Mouse (Mus musculus): ENCODE data around the gene Tm9sf1. TPM values are rescaled to one million over a fixed set of nuclear protein-coding genes. Genes with fewer than 3 reads are reported as not detected.

Tm9sf1 gene
- polyA plus RNA-seq, 1 experiment from 2014 or later, result 61.2 TPM

DNA sequence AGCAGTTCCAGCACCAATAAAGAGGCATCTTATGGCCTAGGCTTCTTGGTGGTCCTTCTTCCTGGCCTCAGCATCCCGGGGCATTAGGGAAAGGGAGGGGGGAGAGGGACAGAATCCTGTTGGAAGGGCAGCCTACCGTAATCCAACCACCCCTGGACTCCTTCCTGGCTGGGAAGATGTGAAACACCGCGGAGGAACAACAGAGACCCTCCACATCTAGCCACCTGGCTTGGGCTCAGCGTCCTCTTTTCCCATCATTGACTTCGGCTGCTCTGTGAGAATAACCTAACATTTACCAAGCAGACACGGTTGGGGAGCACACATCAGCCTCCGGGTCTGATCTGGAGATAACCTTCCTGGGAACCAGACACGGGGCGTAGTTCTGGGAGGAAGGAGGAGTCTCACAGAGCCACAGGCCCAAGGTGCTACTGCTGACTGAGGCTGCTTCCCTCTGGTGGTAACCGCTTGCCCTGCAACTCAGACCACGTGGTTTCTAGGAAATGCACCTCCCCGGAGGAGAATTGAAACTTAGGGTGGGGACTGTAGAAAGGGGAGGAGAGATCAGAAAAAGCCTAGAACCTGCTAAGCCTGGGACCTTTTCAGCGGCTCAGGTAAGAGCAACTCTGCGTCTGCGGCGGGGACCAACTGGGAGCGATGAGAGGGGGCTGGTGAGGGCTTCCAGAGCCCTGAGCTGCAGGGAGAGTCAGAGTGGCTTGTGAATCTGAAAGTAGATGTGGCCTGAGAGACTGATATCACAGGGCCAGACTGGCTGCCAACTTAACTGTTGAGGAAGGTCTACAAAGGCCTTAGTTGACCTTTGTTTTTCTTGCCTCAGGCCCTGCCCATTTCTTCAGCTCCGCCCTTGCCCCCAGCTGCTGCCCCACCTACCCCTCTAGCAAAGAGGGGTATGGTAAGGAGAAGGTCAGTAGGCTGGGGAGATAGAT, 39.7 kb downstream of the Tm9sf1 start:
- Histone ChIP-seq H3K4me2 (peak overlapping the region; percentile 50), H3K27ac (replicated peaks) (peak overlapping the region; percentile 55; the same call in 1 of the 2 replicates), H3K4me1 (replicated peaks) (peaks cover 12% of the 10 kb centered on the region), H3K27me3 (no peaks in the 10 kb centered on the region), H3K9me3 (no peaks in the 10 kb centered on the region), H3K4me3 (peak overlapping the region; percentile 30), H3K9ac (0 out of 2 replicates have a peak overlapping the region, but pooled peaks have one; percentile 18), H3K36me3 (peaks cover 93% of the 10 kb centered on the region)
- ATAC-seq (ENCODE audit: low read depth), result peak; percentile 85
- 23% methylated on average over 19 of the region's 19 CpGs for WGBS

- ATAC-seq (ENCODE audit: low read depth), result 0 out of 2 replicates have a peak, but pooled peaks have one; percentile 16
- peak within 1 kb of the TSS; percentile 50 for H3K4me2 ChIP-seq
- peak within 1 kb of the TSS; percentile 55; the same call in 1 of the 2 replicates for H3K27ac ChIP-seq (replicated peaks)
- H3K4me1 ChIP-seq (replicated peaks), result peaks cover 12% of the 10 kb centered on the region
- H3K9ac ChIP-seq, result 0 out of 2 replicates have a peak within 1 kb of the TSS, but pooled peaks have one; percentile 18
- WGBS, result 89% methylated on average over 7 of the region's 7 CpGs
- peaks cover 93% of the 10 kb centered on the region for H3K36me3 ChIP-seq
- H3K4me3 ChIP-seq, result peak within 1 kb of the TSS; percentile 30
- H3K27me3 ChIP-seq, result no peaks in the 10 kb centered on the region
- no peaks in the 10 kb centered on the region for H3K9me3 ChIP-seq
Observed at GRCm38 (mm10) chr14:55603271-55603632, 40.4 kb downstream of the Tm9sf1 start, which contains the start of gene Irf9. TSS of gene Irf9 (plus strand) at chr14:55603571.

GRCm38 (mm10) chr14:55598521-55599390, 44.9 kb downstream of the Tm9sf1 start:
- Histone ChIP-seq H3K36me3 (peaks cover 96% of the 10 kb centered on the region), H3K4me2 (no peak overlapping the region), H3K27ac (replicated peaks) (no peak overlapping the region), H3K9me3 (no peaks in the 10 kb centered on the region), H3K4me1 (replicated peaks) (peaks cover 7% of the 10 kb centered on the region), H3K9ac (no peak overlapping the region), H3K27me3 (no peaks in the 10 kb centered on the region), H3K4me3 (no peak overlapping the region)
- no peak for ATAC-seq (ENCODE audit: low read depth)
- 95% methylated on average over 21 of the region's 21 CpGs for WGBS

GRCm38 (mm10) chr14:55596036-55596690, 47.4 kb downstream of the Tm9sf1 start:
- H3K4me3 ChIP-seq, result no peak overlapping the region
- no peak overlapping the region for H3K4me2 ChIP-seq
- H3K9me3 ChIP-seq, result no peaks in the 10 kb centered on the region
- H3K4me1 ChIP-seq (replicated peaks), result peaks cover 21% of the 10 kb centered on the region
- H3K27me3 ChIP-seq, result no peaks in the 10 kb centered on the region
- WGBS, result 77% methylated on average over 13 of the region's 13 CpGs
- H3K9ac ChIP-seq, result no peak overlapping the region
- no peak overlapping the region for H3K27ac ChIP-seq (replicated peaks)
- H3K36me3 ChIP-seq, result peaks cover 71% of the 10 kb centered on the region
- ATAC-seq (ENCODE audit: low read depth), result no peak

DNA sequence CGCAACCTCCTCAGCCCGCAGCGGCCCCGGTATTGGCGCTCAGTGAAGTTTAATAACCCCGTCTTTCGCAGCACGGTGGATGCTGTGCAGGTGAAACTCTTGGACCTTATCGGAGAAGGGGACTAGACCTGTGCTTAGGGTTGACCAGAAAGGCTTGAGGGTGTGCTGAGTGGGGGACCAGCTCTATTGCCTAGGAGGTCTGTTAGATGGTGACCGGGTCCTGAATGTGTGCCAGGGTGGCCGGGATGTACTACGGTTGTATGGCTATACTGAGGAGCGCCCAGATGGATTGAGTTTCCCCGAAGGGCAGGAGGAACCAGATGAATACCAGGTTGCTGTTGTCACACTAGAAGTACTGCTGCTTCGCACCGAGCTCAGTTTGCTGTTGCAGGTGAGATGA, 51.4 kb downstream of the Tm9sf1 start:
- Histone ChIP-seq H3K27me3 (no peaks in the 10 kb centered on the region), H3K4me1 (replicated peaks) (peaks cover 37% of the 10 kb centered on the region), H3K36me3 (peaks cover 49% of the 10 kb centered on the region), H3K9ac (peak overlapping the region; percentile 91), H3K9me3 (no peaks in the 10 kb centered on the region), H3K4me3 (peak overlapping the region; percentile 72), H3K27ac (replicated peaks) (peak overlapping the region; percentile 96), H3K4me2 (peak overlapping the region; percentile 93)
- 4% methylated on average over 16 of the region's 16 CpGs for WGBS
- ATAC-seq (ENCODE audit: low read depth), result no peak

DNA sequence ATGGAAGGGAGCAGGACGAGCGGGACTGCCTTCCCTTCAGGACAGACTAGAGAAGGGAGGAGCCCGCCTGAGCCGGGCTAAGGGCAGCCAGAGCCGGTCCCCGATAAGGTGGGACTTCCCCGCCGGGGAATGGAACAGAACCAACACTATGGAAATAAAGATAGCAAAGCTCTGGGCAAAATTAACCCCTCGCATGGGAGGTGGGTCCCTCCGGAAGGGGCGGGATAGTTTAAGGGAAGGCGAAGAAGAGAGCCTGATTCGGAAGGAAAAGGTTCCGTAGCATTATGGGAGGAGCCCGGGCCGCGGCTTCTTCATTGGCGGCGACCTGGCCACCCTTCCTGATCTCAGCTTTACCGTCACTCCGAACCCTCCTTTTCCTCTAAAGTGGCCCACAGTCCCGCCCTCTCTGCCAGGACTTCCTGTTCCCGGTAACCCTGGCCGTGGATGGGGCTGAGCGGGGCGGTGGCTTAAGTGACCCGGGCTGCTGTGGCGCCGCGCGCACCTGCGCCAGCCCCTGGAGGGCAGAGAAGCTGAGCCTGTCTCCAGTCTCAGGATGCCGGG, 52.2 kb downstream of the Tm9sf1 start, which contains the start of gene Rnf31:
Gene Rnf31 (plus strand): TSS at position 378 of the 561 bp plus-strand sequence.
- Histone ChIP-seq H3K36me3 (peaks cover 44% of the 10 kb centered on the region), H3K9me3 (no peaks in the 10 kb centered on the region), H3K4me2 (peak within 1 kb of the TSS; percentile 93), H3K27me3 (no peaks in the 10 kb centered on the region), H3K27ac (replicated peaks) (peak within 1 kb of the TSS; percentile 96), H3K4me3 (peak within 1 kb of the TSS; percentile 72), H3K9ac (peak within 1 kb of the TSS; percentile 91), H3K4me1 (replicated peaks) (peaks cover 37% of the 10 kb centered on the region)
- ATAC-seq (ENCODE audit: low read depth), result peak; percentile 94
- WGBS, result under 1% methylated on average over 33 of the region's 33 CpGs

GRCm38 (mm10) chr14:55590748-55591330, 52.8 kb downstream of the Tm9sf1 start, which contains the start of gene Psme2:
TSS of gene Psme2 (minus strand) at chr14:55591113.
- ATAC-seq (ENCODE audit: low read depth), result peak; percentile 97
- peak within 1 kb of the TSS; percentile 93 for H3K4me2 ChIP-seq
- H3K9me3 ChIP-seq, result no peaks in the 10 kb centered on the region
- H3K27me3 ChIP-seq, result no peaks in the 10 kb centered on the region
- H3K9ac ChIP-seq, result peak within 1 kb of the TSS; percentile 91
- H3K27ac ChIP-seq (replicated peaks), result peak within 1 kb of the TSS; percentile 96
- WGBS, result 1% methylated on average over 22 of the region's 22 CpGs
- peak within 1 kb of the TSS; percentile 72 for H3K4me3 ChIP-seq
- H3K4me1 ChIP-seq (replicated peaks), result peaks cover 37% of the 10 kb centered on the region
- peaks cover 38% of the 10 kb centered on the region for H3K36me3 ChIP-seq

GRCm38 (mm10) chr14:55589771-55590448, 53.7 kb downstream of the Tm9sf1 start:
- Histone ChIP-seq H3K9me3 (no peaks in the 10 kb centered on the region), H3K27me3 (no peaks in the 10 kb centered on the region), H3K4me3 (peak overlapping the region; percentile 72), H3K9ac (peak overlapping the region; percentile 91), H3K27ac (replicated peaks) (peak overlapping the region; percentile 96; the same call in 1 of the 2 replicates), H3K36me3 (peaks cover 29% of the 10 kb centered on the region), H3K4me2 (peak overlapping the region; percentile 93), H3K4me1 (replicated peaks) (peaks cover 45% of the 10 kb centered on the region)
- WGBS, result 90% methylated on average over 11 of the region's 11 CpGs
- no peak for ATAC-seq (ENCODE audit: low read depth)

GRCm38 (mm10) chr14:55589271-55589670, 54.3 kb downstream of the Tm9sf1 start:
- no peaks in the 10 kb centered on the region for H3K9me3 ChIP-seq
- no peak overlapping the region for H3K4me3 ChIP-seq
- peaks cover 52% of the 10 kb centered on the region for H3K4me1 ChIP-seq (replicated peaks)
- no peak overlapping the region for H3K27ac ChIP-seq (replicated peaks)
- H3K9ac ChIP-seq, result no peak overlapping the region
- no peaks in the 10 kb centered on the region for H3K27me3 ChIP-seq
- no peak overlapping the region for H3K4me2 ChIP-seq
- ATAC-seq (ENCODE audit: low read depth), result no peak
- peaks cover 22% of the 10 kb centered on the region for H3K36me3 ChIP-seq
- 90% methylated on average over 5 of the region's 5 CpGs for WGBS

DNA sequence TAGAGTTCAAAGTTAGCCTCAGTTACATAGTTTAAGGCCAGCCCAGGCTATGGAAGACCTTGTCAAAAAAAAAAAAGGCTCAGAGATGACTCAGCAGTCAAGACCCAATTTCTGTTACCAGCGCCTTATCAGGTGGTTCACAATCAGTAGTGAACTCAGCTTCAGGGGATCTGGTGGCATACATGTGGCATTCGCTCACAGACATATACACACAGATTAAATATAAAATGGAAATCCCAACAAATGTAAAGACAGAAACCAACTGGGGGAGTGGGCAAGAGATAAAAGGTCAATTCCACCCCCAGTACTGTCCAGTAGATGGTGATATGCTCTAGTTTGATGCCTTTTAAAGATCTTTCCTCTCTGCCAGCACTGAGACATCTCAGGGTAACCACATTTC, 57.5 kb downstream of the Tm9sf1 start:
- H3K4me2 ChIP-seq, result no peak overlapping the region
- H3K27ac ChIP-seq (replicated peaks), result no peak overlapping the region
- no peak overlapping the region for H3K9ac ChIP-seq
- H3K4me3 ChIP-seq, result no peak overlapping the region
- H3K4me1 ChIP-seq (replicated peaks), result peaks cover 32% of the 10 kb centered on the region
- no peaks in the 10 kb centered on the region for H3K9me3 ChIP-seq
- H3K36me3 ChIP-seq, result peaks cover 28% of the 10 kb centered on the region
- ATAC-seq (ENCODE audit: low read depth), result no peak
- H3K27me3 ChIP-seq, result no peaks in the 10 kb centered on the region
- WGBS, result 92% methylated on average over 2 of the region's 2 CpGs
